9 mouse cellular contexts compared by ENCODE assay signal in the genomic region with DNA sequence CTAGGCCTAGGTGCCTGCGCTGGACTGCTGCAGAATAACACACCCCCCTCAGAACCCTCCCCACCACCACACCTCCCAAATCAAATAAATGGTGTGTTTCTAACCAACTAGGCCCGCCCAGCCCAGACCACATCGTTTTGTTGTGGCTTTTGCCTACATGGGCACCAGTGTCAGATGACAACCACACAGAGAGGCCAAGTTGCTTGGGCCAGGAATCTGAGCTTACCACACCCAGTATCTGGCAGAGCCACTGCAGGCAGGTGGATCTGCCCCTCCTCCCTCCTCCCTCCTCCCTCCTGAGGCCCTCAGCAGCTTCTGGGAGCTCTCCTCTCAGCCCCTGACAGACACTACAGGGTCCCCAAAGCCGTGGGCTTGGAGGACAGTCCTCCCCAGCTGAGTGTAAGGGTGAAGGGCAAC. TPM values are rescaled to one million over a fixed set of nuclear protein-coding genes. Genes with fewer than 3 reads are reported as not detected.
DNase-seq lines count a peak whose midpoint lies in the region; ATAC-seq lines count a peak whose summit lies in the region.
"Had no signal": no experiment of that assay in that cellular context is flagged by ENCODE, and none has a peak within 500 bp of the region (broad histone marks: within the 10 kb centered on the region; RNA-seq: fewer than 3 reads in every experiment).

No protein-coding gene starts in this region.

- H3K27me3 ChIP-seq in heart, embryonic 15.5 days: no peaks in the 10 kb centered on the region
- no peaks in the 10 kb centered on the region for H3K27me3 ChIP-seq in liver, embryonic 11.5 days (replicated peaks; ENCODE audit: control insufficient read depth, insufficient read depth, low read length)

- no peaks in the 10 kb centered on the region for H3K9me3 ChIP-seq in heart, embryonic 15.5 days (replicated peaks)
- H3K9me3 ChIP-seq in liver, embryonic 11.5 days (ENCODE audit: control insufficient read depth, low read length): no peaks in the 10 kb centered on the region

- DNase-seq in urinary bladder, postnatal 36 days (ENCODE audit: low spot score in 2 of 2): peak; percentile 64
- no peak for DNase-seq in urinary bladder, postnatal 25 days (ENCODE audit: low spot score)
- no peak for DNase-seq in liver, embryonic 11.5 days (ENCODE audit: low spot score)
- DNase-seq in layer of hippocampus, postnatal 25 days (ENCODE audit: extremely low spot score in 1 of 2, low spot score in 1 of 2): no peak
- no peak for DNase-seq in layer of hippocampus, postnatal 10 days (ENCODE audit: low spot score in 2 of 2)
- no peak for DNase-seq in left cerebral cortex, adult 18-20 months (ENCODE audit: low spot score in 2 of 2)
- no peak for DNase-seq in right cerebral cortex, adult 18-20 months

- 42% methylated on average over 4 of the region's 4 CpGs for WGBS in heart, embryonic 15.5 days
- WGBS in liver, embryonic 11.5 days: 31% methylated on average over 4 of the region's 4 CpGs

- peaks cover 72% of the 10 kb centered on the region for H3K4me1 ChIP-seq in heart, embryonic 15.5 days (replicated peaks)
- H3K4me1 ChIP-seq in liver, embryonic 11.5 days (replicated peaks; ENCODE audit: control insufficient read depth, insufficient read depth, low read length): peaks cover 52% of the 10 kb centered on the region

- no peak overlapping the region for H3K4me3 ChIP-seq in heart, embryonic 15.5 days
- no peak overlapping the region for H3K4me3 ChIP-seq in liver, embryonic 11.5 days (ENCODE audit: low read depth, low read length)

- no peak for ATAC-seq in heart, embryonic 15.5 days (replicated peaks; ENCODE audit: insufficient number of reproducible peaks, insufficient read depth, low FRiP score, low read depth)
- peak; percentile 48 for ATAC-seq in liver, embryonic 11.5 days (replicated peaks; ENCODE audit: low FRiP score)

- no peak overlapping the region for H3K4me2 ChIP-seq in heart, embryonic 15.5 days
- H3K4me2 ChIP-seq in liver, embryonic 11.5 days: no peak overlapping the region

- no peak overlapping the region for H3K9ac ChIP-seq in heart, embryonic 15.5 days
- no peak overlapping the region for H3K9ac ChIP-seq in liver, embryonic 11.5 days (ENCODE audit: low read depth, low read length)

- peak overlapping the region; percentile 50 for H3K27ac ChIP-seq in heart, embryonic 15.5 days
- H3K27ac ChIP-seq in liver, embryonic 11.5 days (ENCODE audit: low read depth, low read length): no peak overlapping the region
- H3K27ac ChIP-seq: macrophage had no signal

- no peaks in the 10 kb centered on the region for H3K36me3 ChIP-seq in heart, embryonic 15.5 days
- H3K36me3 ChIP-seq in liver, embryonic 11.5 days (ENCODE audit: control insufficient read depth, insufficient read depth, low read length): no peaks in the 10 kb centered on the region

RNA-seq across cellular contexts. Expression of gene Llgl2, which starts 15.1 kb away (rescaled TPM):
- polyA plus RNA-seq in heart, embryonic 15.5 days (2015; fragmentation: Nextera tagmentation; extraction: Ambion mirVana): 12.7 and 17.2 TPM in 2 replicates
- polyA plus RNA-seq in liver, embryonic 11.5 days (2014; fragmentation: Nextera tagmentation; extraction: Ambion mirVana): 15.6 and 18.7 TPM in 2 replicates
- 1 to 10 TPM; 1.0 to 2.3 TPM for total RNA-seq in layer of hippocampus, postnatal 25 days (2021)
- total RNA-seq in layer of hippocampus, postnatal 10 days (2021): 1 to 10 TPM in 1 of 2 experiments, under 1 TPM in 1; 0.73 to 1.0 TPM
- total RNA-seq in left cerebral cortex, adult 18-20 months (2021): 1 to 10 TPM; 3.6 to 4.5 TPM

RNA-seq across cellular contexts. Expression of gene Myo15b, which starts 19.3 kb away (rescaled TPM):
- 0.16 TPM in 2 replicates for polyA plus RNA-seq in heart, embryonic 15.5 days (2015; fragmentation: Nextera tagmentation; extraction: Ambion mirVana)
- polyA plus RNA-seq in liver, embryonic 11.5 days (2014; fragmentation: Nextera tagmentation; extraction: Ambion mirVana): 0.56 and 0.89 TPM in 2 replicates
- total RNA-seq in layer of hippocampus, postnatal 25 days (2021): under 1 TPM; 0.27 to 0.28 TPM
- total RNA-seq in layer of hippocampus, postnatal 10 days (2021): under 1 TPM; 0.04 to 0.21 TPM
- total RNA-seq in left cerebral cortex, adult 18-20 months (2021): under 1 TPM; 0.49 to 0.75 TPM

RNA-seq across cellular contexts. Expression of gene Tsen54, which starts 24.4 kb away (rescaled TPM):
- 20.1 and 26.4 TPM in 2 replicates for polyA plus RNA-seq in heart, embryonic 15.5 days (2015; fragmentation: Nextera tagmentation; extraction: Ambion mirVana)
- polyA plus RNA-seq in liver, embryonic 11.5 days (2014; fragmentation: Nextera tagmentation; extraction: Ambion mirVana): 36.1 and 36.4 TPM in 2 replicates
- total RNA-seq in layer of hippocampus, postnatal 25 days (2021): 10 to 100 TPM in 1 of 2 experiments, 1 to 10 TPM in 1; 9.4 to 10.9 TPM
- 10 to 100 TPM; 16.1 to 22.3 TPM for total RNA-seq in layer of hippocampus, postnatal 10 days (2021)
- 10 to 100 TPM; 14.0 to 14.5 TPM for total RNA-seq in left cerebral cortex, adult 18-20 months (2021)

RNA-seq across cellular contexts. Expression of gene Caskin2, which starts 25.5 kb away (rescaled TPM):
- 18.0 and 22.5 TPM in 2 replicates for polyA plus RNA-seq in heart, embryonic 15.5 days (2015; fragmentation: Nextera tagmentation; extraction: Ambion mirVana)
- 13.5 and 14.0 TPM in 2 replicates for polyA plus RNA-seq in liver, embryonic 11.5 days (2014; fragmentation: Nextera tagmentation; extraction: Ambion mirVana)
- 10 to 100 TPM; 19.9 to 21.8 TPM for total RNA-seq in layer of hippocampus, postnatal 25 days (2021)
- 10 to 100 TPM; 20.5 to 21.6 TPM for total RNA-seq in layer of hippocampus, postnatal 10 days (2021)
- total RNA-seq in left cerebral cortex, adult 18-20 months (2021): 10 to 100 TPM; 17.7 to 18.6 TPM

Comparison
In these comparisons a context has a peak if more than half of its experiments do, and no peak if none do; other contexts are left out.
1. DNase-seq: peak in urinary bladder, postnatal 36 days (2 of 2); none in urinary bladder, postnatal 25 days (single experiment), liver, embryonic 11.5 days (single experiment), layer of hippocampus, postnatal 25 days (0 of 2), layer of hippocampus, postnatal 10 days (0 of 2), left cerebral cortex, adult 18-20 months (0 of 2) and right cerebral cortex, adult 18-20 months (single experiment).